Mouse (Mus musculus) G1E (cell line): ENCODE results near the gene Actn1. TPM values are rescaled to one million over a fixed set of nuclear protein-coding genes. Genes with fewer than 3 reads are reported as not detected.

Source experiments
- ATAC-seq: 2 replicates; pipeline ENCODE4 v1.8.0; 2016; ENCODE audit warnings: mild to moderate bottlenecking; ENCODE audit not compliant: insufficient number of reproducible peaks, poor library complexity, low FRiP score, severe bottlenecking; ENCODE audit errors: extremely low read depth
- DNase-seq: peaks from one replicate; pipeline ENCODE4 v3.0.0; 2012; ENCODE audit warnings: low spot score
- H3K27me3 ChIP-seq: 2 replicates; pipeline ENCODE4 v1.6.1; 2012; ENCODE audit warnings: mild to moderate bottlenecking, low read length, inconsistent platforms; ENCODE audit not compliant: insufficient read depth
- H3K36me3 ChIP-seq: replicated peaks from 2 replicates; pipeline ENCODE3; 2012; ENCODE audit warnings: mild to moderate bottlenecking, inconsistent platforms
- H3K4me1 ChIP-seq: 2 replicates; pipeline ENCODE4 v1.6.1; 2012; ENCODE audit warnings: low read depth, low read length, inconsistent platforms, mixed read lengths; ENCODE audit not compliant: insufficient read depth
- H3K4me3 ChIP-seq: 2 replicates; pipeline ENCODE4 v1.5.1; 2012; ENCODE audit warnings: low read depth, mild to moderate bottlenecking, inconsistent platforms, low read length, moderate library complexity, mixed read lengths
- H3K9me3 ChIP-seq: replicated peaks from 2 replicates; pipeline ENCODE4 v1.6.1; 2012; ENCODE audit warnings: inconsistent platforms
- CTCF ChIP-seq: IDR thresholded peaks from 2 replicates; pipeline ENCODE4 v1.5.1; 2012; ENCODE audit warnings: low read depth, low read length, inconsistent platforms, mixed read lengths
- GATA1 ChIP-seq: IDR thresholded peaks from 2 replicates; pipeline ENCODE4 v1.6.1; 2012; ENCODE audit warnings: borderline replicate concordance, low read length, inconsistent platforms, mixed read lengths
- GATA2 ChIP-seq: IDR thresholded peaks from 2 replicates; pipeline ENCODE4 v1.6.1; 2012; ENCODE audit warnings: low read depth, low read length, inconsistent platforms, borderline replicate concordance
- POLR2AphosphoS5 ChIP-seq: IDR thresholded peaks from 2 replicates; pipeline ENCODE4 v1.6.1; 2012; ENCODE audit warnings: low read depth, low read length, inconsistent platforms; ENCODE audit not compliant: insufficient replicate concordance
- TAL1 ChIP-seq: conservative IDR thresholded peaks from 2 replicates; pipeline ENCODE4 v1.6.1; 2012; ENCODE audit warnings: low read depth, low read length, inconsistent platforms, mixed read lengths
- polyA plus RNA-seq: library from polyadenylated mRNA; stranded (reverse); fragments of >175 nt; gene quantifications from 2 replicates; pipeline ENCODE4 v1.2.3, GENCODE M21; 2012
- total RNA-seq, 2 experiments: library from RNA; stranded (forward) in 1 of 2; stranded (reverse) in 1 of 2; fragments of 200-1000 nt in 1 of 2; fragments of >200 nt in 1 of 2; fragmentation: Nextera tagmentation in 1 of 2; gene quantifications; 2 replicates each; pipeline ENCODE4 v1.2.3; 2014 to 2017

The Actn1 gene
- total and polyA plus RNA-seq, 3 experiments = 0.38 to 0.83 (median 0.40) TPM

- DNase-seq = no peak
- H3K4me1 ChIP-seq = peaks cover 51% of the 10 kb centered on the region
- H3K27me3 ChIP-seq = no peaks in the 10 kb centered on the region
- H3K4me3 ChIP-seq = no peak overlapping the region
- ATAC-seq = no peak
- peaks cover 87% of the 10 kb centered on the region for H3K36me3 ChIP-seq
- 0 out of 2 replicates have a peak, but pooled peaks cover 2% of the 10 kb centered on the region for H3K9me3 ChIP-seq
- TF ChIP-seq CTCF = no peak
- no peak for TF ChIP-seq POLR2AphosphoS5
- no peak for TF ChIP-seq GATA1
- no peak for TF ChIP-seq TAL1
- TF ChIP-seq GATA2 = no peak
Measured at GRCm38 (mm10) chr12:80123227-80123803, 136.9 kb downstream of the Actn1 start.

GRCm38 (mm10) chr12:80121438-80121837 lies 138.7 kb downstream of the Actn1 start:
- H3K4me1 ChIP-seq = peaks cover 58% of the 10 kb centered on the region
- H3K27me3 ChIP-seq = no peaks in the 10 kb centered on the region
- TF ChIP-seq CTCF = no peak
- no peak for TF ChIP-seq GATA1
- no peak for ATAC-seq
- 0 out of 2 replicates have a peak, but pooled peaks cover 2% of the 10 kb centered on the region for H3K9me3 ChIP-seq
- no peak for DNase-seq
- peaks cover 78% of the 10 kb centered on the region for H3K36me3 ChIP-seq
- no peak overlapping the region for H3K4me3 ChIP-seq

- H3K27me3 ChIP-seq = no peaks in the 10 kb centered on the region
- peaks cover 53% of the 10 kb centered on the region for H3K36me3 ChIP-seq
- ATAC-seq (no peak), DNase-seq (no peak)
- peaks cover 68% of the 10 kb centered on the region for H3K4me1 ChIP-seq
- TF ChIP-seq GATA1 = no peak
- no peak for TF ChIP-seq TAL1
- no peak for TF ChIP-seq POLR2AphosphoS5
- no peak for TF ChIP-seq CTCF
- no peak for TF ChIP-seq GATA2
- H3K4me3 ChIP-seq = no peak overlapping the region
- H3K9me3 ChIP-seq = 0 out of 2 replicates have a peak, but pooled peaks cover 2% of the 10 kb centered on the region
Measured at GRCm38 (mm10) chr12:80118588-80118987, 141.6 kb downstream of the Actn1 start.

Other genes starting within 250 kb of the Actn1 start
- gene Zfp36l1, start 147.4 kb downstream of the Actn1 start, total RNA-seq (2014; fragmentation: Nextera tagmentation) = 281 and 283 TPM in 2 replicates
- 31.4 and 40.3 TPM in 2 replicates for gene Zfp36l1, start 147.4 kb downstream of the Actn1 start, total RNA-seq (2017)
- gene Zfp36l1, start 147.4 kb downstream of the Actn1 start, polyA plus RNA-seq = 357 and 385 TPM in 2 replicates
- gene Dcaf5, start 176.2 kb upstream of the Actn1 start, total RNA-seq (2014; fragmentation: Nextera tagmentation) = 36.6 and 47.2 TPM in 2 replicates
- gene Dcaf5, start 176.2 kb upstream of the Actn1 start, total RNA-seq (2017) = 26.6 and 26.7 TPM in 2 replicates
- gene Dcaf5, start 176.2 kb upstream of the Actn1 start, polyA plus RNA-seq = 25.0 and 25.6 TPM in 2 replicates
- 32.4 and 33.0 TPM in 2 replicates for gene Exd2, start 202.7 kb upstream of the Actn1 start, total RNA-seq (2014; fragmentation: Nextera tagmentation)
- gene Exd2, start 202.7 kb upstream of the Actn1 start, total RNA-seq (2017) = 21.4 and 21.8 TPM in 2 replicates
- 3.5 and 5.9 TPM in 2 replicates for gene Exd2, start 202.7 kb upstream of the Actn1 start, polyA plus RNA-seq